Mouse (Mus musculus) brown adipose tissue, adult 24 weeks (tissue): ENCODE results near the gene Pard3. TPM values are rescaled to one million over a fixed set of nuclear protein-coding genes. Genes with fewer than 3 reads are reported as not detected.
A peak's percentile ranks its signal among the peaks of the same experiment; 100 is the strongest.

Experiments
- H3K27ac ChIP-seq: fragments of 200-500 bp; replicated peaks from 2 replicates; pipeline ENCODE4 v1.5.1; 2012; ENCODE audit warnings: low read depth, mild to moderate bottlenecking, low read length
- H3K4me1 ChIP-seq: fragments of 200-500 bp; 2 replicates; pipeline ENCODE4 v1.6.1; 2012; ENCODE audit warnings: low read length, mixed read lengths; ENCODE audit not compliant: control insufficient read depth, insufficient read depth, insufficient read length
- H3K4me3 ChIP-seq: fragments of 200-500 bp; 2 replicates; pipeline ENCODE4 v1.5.1; 2012; ENCODE audit warnings: low read depth, mild to moderate bottlenecking, low read length, moderate library complexity; ENCODE audit not compliant: insufficient read depth
- polyA plus RNA-seq: library from polyadenylated mRNA; stranded (reverse); fragments of >200 nt; gene quantifications from 2 replicates; pipeline ENCODE4 v1.2.4, GENCODE M21; 2012; ENCODE audit not compliant: missing spikeins, insufficient read depth, insufficient read length

The Pard3 gene
- polyA plus RNA-seq, 1 experiment: 14.6 TPM

DNA sequence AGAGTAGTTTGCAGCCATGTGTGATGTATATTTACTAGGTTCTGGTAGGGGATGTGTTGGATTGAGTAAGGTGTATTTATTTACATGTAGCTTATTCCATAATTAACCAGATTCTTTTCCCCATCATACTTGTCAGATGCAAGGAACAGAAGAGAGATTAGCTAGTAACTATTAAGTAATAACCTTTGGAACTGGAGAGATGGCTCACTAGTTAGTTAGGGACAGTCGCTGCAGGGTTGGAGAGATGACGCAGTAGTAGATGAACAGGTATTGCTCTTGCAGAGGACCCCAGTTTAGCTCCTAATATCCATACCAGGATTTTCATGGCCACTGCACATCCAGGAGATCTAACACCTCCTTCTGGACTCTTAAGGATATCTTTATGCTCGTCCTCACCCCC is 207.5 kb downstream of the Pard3 start:
- no peak overlapping the region for H3K27ac ChIP-seq
- no peaks in the 10 kb centered on the region for H3K4me1 ChIP-seq

GRCm38 (mm10) chr8:127280299-127280974 is 216.7 kb downstream of the Pard3 start:
- Histone ChIP-seq H3K4me3 (no peak overlapping the region), H3K27ac (no peak overlapping the region), H3K4me1 (no peaks in the 10 kb centered on the region)

More for the DNA sequence above, 207.5 kb downstream of the Pard3 start:
- H3K4me3 ChIP-seq: no peak overlapping the region

DNA sequence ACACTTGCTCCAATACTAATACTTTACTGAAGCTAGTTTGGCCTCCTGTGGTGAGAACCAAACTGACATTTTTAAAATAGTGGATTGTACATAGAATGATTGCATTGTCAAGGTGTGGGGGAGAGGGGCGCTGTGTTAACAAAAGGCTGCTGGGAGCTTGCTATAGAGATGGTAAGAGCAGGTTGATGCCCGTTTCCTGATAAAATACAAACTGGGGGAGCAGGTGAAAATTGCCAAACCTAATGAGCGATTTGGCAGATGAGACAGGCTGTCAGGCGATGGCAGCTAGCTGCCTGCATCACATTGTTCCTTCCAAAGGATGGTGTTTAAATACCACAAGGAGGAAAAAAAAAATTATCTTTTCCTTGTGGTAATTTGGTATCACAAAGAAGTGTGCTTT is 217.3 kb downstream of the Pard3 start:
- H3K4me3 ChIP-seq: no peak overlapping the region
- H3K27ac ChIP-seq: no peak overlapping the region
- H3K4me1 ChIP-seq: no peaks in the 10 kb centered on the region

DNA sequence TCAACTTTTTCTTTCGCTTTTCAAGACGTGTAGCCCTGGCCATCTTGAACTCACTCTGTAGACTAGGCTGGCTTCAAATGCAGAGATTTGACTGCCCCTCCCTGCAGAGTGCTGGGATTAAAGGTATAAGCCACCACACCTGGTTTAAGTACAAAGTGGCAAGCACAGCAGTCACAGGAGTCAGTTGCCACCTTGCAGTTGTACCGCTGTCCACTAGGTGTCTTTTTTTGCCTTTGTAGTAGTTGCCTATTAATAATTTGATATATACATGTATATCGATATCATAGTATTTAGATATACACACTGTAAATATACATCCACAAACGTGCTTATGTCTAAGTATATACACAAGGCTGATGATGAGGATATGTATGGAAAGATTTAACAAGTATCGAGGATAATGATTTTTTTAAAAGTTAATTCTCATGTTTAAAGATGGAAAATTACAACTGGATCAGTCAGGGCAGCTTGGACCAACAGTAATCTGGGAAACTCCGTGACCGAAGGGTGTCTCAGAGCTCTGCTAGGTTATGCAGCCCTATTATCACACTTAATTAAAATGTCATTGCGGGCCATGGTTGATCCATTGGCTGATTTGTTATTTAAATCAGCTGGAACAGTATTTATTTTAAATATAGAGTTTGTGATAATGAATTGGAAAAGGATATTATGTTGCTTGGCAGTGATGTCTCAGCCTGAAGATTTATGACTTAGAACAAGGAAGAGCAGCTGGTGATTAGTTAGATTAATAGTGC is 220.9 kb downstream of the Pard3 start:
- no peak overlapping the region for H3K4me3 ChIP-seq
- no peak overlapping the region for H3K27ac ChIP-seq
- no peaks in the 10 kb centered on the region for H3K4me1 ChIP-seq

GRCm38 (mm10) chr8:127287816-127288215 is 224.1 kb downstream of the Pard3 start:
- H3K4me1 ChIP-seq: no peaks in the 10 kb centered on the region
- H3K4me3 ChIP-seq: no peak overlapping the region
- no peak overlapping the region for H3K27ac ChIP-seq

DNA sequence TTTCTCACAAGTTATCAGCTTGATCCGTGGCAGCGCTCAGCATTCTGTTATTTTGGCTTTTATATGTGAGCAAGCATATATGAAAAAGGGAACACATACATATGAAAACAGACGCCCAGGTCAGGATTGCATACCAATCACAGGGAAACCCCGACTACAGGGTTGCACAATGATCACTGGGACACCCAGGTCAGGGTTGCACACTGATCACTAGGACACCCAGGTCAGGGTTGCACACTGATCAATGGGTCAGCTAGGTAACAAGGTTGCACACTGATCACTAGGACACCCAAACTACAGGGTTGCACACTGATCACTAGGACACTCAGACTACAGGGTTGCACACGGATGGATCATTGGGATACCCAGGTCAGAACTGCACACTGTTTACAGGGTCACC is 228.6 kb downstream of the Pard3 start:
- Histone ChIP-seq H3K4me1 (no peaks in the 10 kb centered on the region), H3K4me3 (no peak overlapping the region), H3K27ac (no peak overlapping the region)

GRCm38 (mm10) chr8:127293025-127293729 is 229.5 kb downstream of the Pard3 start:
- H3K4me1 ChIP-seq: no peaks in the 10 kb centered on the region
- H3K4me3 ChIP-seq: no peak overlapping the region
- H3K27ac ChIP-seq: no peak overlapping the region

GRCm38 (mm10) chr8:127294061-127294460 is 230.4 kb downstream of the Pard3 start:
- Histone ChIP-seq H3K27ac (no peak overlapping the region), H3K4me1 (no peaks in the 10 kb centered on the region), H3K4me3 (no peak overlapping the region)

GRCm38 (mm10) chr8:127295848-127296247 is 232.2 kb downstream of the Pard3 start:
- H3K4me1 ChIP-seq: no peaks in the 10 kb centered on the region
- no peak overlapping the region for H3K27ac ChIP-seq
- no peak overlapping the region for H3K4me3 ChIP-seq

DNA sequence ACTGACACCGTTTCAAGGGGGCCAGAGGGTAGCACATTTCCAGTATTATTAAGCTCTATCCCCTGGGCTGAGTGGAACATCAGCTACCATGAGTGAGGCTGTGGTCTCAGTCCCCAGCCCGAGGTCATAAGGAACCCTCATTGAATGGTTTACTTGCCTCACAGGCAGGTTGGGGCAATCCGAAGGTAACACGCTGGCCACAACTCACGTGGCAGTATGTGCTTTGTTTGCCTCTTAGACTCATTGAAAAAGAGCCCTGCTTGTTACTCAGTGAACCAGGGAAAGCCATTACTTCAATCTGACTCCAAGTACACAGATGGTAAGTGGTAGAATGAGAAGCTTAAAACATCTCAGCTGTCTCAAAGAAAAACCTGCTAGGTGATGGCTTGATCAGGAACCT is 236.8 kb downstream of the Pard3 start:
- no peak overlapping the region for H3K27ac ChIP-seq
- no peak overlapping the region for H3K4me3 ChIP-seq
- H3K4me1 ChIP-seq: no peaks in the 10 kb centered on the region

DNA sequence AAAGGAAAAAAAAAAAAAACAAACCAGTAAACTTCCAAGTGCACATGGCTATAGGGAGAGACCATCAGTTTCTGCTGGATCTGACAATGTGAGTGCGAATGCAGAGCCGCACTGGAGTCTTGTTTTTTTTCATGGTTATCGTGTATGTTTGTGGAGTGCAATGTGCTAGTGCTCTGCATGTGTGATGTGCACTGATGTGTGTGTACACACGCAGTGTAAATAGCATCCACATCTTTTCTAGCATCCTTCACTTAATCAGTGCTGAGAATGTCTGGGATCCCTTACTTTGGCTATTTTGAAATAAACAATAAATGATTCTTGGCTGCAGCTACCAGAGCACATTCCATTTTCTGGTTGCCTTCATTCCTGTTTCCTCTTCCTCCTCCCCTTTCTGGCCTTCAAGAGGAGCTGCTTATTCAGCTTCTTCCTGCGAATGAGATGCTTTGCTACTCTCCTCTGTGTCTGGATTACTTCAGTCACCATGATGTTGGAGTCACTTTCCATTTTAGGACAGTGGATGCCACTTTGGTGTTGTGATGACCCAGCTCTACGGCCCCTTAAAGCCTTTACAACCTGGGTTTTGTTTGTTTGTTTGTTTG is 239.3 kb downstream of the Pard3 start:
- H3K4me3 ChIP-seq: no peak overlapping the region
- H3K27ac ChIP-seq: no peak overlapping the region
- H3K4me1 ChIP-seq: no peaks in the 10 kb centered on the region

DNA sequence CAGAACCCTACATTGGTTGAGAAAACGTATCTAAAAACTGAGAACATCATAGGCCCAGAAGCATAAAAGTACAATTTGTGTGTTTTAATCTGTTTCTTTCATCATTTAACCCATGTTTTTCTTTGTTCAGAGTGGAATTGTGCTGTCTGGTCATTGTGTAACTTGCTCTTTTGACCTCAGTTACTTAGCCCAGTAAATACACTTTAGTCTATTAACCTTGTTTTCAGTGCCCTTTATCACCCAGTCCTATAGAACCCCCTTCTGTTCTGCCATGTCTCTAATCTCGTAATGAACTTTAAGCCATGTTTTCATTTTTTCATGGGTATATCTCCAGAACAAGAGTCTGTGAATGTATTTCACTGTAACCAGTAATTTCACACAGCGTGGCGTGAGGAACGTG is 243.3 kb downstream of the Pard3 start:
- no peaks in the 10 kb centered on the region for H3K4me1 ChIP-seq
- no peak overlapping the region for H3K27ac ChIP-seq
- no peak overlapping the region for H3K4me3 ChIP-seq

GRCm38 (mm10) chr8:127309363-127309762 is 245.7 kb downstream of the Pard3 start:
- Histone ChIP-seq H3K4me1 (no peaks in the 10 kb centered on the region), H3K4me3 (no peak overlapping the region), H3K27ac (no peak overlapping the region)

DNA sequence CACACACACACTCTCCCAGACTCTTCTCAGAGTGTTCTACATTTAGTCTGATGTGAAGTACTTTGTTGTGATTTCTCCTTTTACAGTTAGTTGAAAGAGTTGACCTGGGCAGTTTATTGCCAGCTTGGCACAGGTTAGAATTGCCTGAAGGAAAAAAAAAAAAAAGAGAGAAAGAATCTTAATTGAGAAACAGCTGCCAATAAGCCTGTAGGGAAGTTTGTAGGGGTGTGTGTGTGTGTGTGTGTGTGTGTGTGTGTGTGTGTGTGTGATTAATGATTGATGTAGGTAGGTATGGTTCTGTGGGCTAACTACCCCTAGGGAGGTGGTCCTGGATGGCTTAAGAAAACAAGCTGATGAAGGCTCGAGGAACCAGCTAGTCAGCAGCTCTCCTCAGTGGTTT is 252.1 kb downstream of the Pard3 start:
- H3K4me3 ChIP-seq: no peak overlapping the region
- H3K4me1 ChIP-seq: peaks cover 8% of the 10 kb centered on the region
- H3K27ac ChIP-seq: no peak overlapping the region

DNA sequence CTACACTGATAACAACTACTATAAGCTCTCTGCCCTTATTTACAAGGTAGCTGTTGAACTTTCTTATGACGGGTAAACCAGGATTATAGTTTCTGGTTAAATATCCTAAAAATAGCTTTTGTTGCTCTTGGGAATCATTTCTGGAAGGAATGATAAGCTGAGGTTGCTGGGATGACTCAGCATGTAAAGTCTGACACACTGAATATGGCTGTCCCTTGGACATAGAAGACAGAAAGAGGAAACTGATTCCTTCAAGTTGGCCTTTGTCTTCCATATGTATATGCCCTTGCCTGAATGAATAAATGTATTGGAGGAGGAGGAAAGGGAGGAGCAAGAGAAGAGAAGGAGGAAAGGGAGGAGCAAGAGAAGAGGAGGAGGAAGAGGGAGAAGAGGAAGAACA is 254.2 kb downstream of the Pard3 start:
- Histone ChIP-seq H3K27ac (peak overlapping the region; percentile 46), H3K4me3 (no peak overlapping the region), H3K4me1 (peaks cover 8% of the 10 kb centered on the region)
